Mouse (Mus musculus) megakaryocyte, adult 5-6 weeks (primary cell): ENCODE results near the gene 4933430I17Rik. TPM values are rescaled to one million over a fixed set of nuclear protein-coding genes. Genes with fewer than 3 reads are reported as not detected.

Experiments used
- ATAC-seq: 2 replicates; pipeline ENCODE4 v1.8.0; 2016; ENCODE audit warnings: mild to moderate bottlenecking, inconsistent platforms; ENCODE audit not compliant: poor library complexity, severe bottlenecking
- total RNA-seq, 2 experiments: library from RNA; stranded (forward) in 1 of 2; stranded (reverse) in 1 of 2; fragments of 153-499, 151-499 nt in 1 of 2; fragments of 221-1000, 200-1000 nt in 1 of 2; gene quantifications; 2 replicates each; pipeline versions ENCODE4 v1.2.3 to v1.2.4; 2015 to 2017

Gene 4933430I17Rik
- total RNA-seq, 2 experiments from 2014 or later, result 0.26 to 0.31 TPM

DNA sequence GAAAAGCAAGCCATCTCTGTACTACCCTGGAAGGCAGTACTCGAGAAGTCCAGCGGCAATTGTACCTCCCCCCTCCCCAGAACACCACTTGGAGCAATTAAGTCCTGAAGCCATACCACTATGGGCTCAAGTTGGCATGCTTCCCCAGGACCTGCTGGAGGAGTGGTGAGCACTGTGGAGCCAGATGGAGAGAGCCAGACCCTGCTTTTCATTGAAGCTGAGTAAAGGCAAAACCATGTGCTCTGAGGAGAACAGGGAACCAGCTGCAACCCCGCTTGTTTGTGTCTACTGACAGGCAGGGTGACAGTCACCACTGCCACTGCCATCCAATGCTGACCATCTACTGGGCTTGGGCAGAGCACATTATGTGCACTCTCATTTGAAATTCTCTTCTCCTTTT, 16.6 kb downstream of the 4933430I17Rik start:
- no peak for ATAC-seq

DNA sequence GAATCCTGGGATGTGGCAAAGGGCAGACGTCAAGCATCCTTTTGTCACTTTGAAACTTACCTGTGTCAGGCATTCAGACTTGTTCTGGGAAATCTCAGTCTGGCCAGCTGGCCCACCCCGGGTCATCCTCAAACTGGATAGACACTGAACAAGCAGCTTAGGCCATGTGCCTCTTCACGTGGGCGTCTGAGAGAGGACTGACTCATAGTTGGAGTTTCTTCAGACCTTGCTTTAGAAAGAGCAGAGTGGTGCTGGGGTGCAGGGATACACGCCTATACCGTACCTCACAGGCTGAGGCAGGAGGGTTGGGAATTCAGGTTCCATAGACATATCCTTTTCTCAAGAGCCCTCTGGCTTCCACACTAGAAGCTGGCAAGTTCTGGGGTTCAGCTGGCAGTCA, 18.6 kb downstream of the 4933430I17Rik start:
- ATAC-seq, result no peak

DNA sequence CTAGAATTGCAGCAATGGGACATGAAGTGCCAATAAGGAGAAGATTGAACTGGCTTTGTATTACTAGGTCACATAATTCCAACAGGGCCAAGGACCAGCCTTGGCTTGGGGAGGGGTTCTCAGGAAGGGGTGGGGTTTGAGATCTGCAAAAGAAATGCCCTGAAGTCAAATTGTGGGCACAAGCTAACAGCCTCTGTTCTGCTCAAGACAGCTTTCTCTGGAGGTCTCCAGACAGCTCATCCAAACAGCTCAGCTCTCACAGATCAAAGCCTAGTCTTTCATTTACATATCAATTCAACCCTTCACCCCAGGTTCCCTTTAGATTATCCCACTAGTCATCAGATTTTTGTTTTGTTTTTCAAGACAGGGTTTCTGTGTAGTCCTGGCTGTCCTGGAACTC, 19.6 kb downstream of the 4933430I17Rik start:
- no peak for ATAC-seq

DNA sequence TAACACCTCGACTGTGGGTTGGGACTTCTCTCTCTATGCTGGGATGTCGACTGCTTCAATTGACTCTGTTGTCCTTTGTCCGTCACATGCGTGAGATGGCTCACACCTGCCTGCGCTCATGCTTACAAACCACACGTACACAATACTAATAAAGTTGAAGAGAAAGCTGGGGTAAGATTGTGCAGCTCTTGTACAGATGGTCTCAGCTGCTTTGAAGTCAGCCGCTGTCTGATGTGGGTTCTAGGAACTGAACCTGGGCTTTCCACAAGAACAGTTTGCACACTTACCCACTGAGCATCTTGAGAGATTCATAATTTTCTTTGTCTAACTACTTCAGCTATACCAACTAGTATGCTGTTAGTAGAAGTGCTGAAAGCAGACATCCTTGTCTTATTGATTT, 26.8 kb downstream of the 4933430I17Rik start:
- ATAC-seq, result no peak

DNA sequence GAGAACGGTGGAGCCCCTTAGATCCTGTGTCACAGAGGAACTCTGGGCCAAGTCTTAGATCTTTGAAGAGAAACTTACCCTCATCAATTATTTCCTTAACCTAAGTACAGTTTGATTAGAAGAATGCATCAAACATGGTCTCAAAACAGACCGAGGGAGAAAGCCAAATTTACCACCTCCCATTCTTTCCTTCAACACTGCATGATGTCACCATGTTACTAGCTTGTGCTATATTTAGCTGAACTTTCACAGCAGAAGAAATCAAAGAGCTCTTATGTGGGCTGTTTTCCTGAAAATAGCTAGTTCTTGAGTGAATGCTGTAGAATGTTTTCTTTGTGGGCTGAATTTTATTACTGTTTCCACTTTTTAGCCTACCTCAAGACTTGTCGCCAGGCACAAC, 32.3 kb downstream of the 4933430I17Rik start:
- ATAC-seq, result no peak

DNA sequence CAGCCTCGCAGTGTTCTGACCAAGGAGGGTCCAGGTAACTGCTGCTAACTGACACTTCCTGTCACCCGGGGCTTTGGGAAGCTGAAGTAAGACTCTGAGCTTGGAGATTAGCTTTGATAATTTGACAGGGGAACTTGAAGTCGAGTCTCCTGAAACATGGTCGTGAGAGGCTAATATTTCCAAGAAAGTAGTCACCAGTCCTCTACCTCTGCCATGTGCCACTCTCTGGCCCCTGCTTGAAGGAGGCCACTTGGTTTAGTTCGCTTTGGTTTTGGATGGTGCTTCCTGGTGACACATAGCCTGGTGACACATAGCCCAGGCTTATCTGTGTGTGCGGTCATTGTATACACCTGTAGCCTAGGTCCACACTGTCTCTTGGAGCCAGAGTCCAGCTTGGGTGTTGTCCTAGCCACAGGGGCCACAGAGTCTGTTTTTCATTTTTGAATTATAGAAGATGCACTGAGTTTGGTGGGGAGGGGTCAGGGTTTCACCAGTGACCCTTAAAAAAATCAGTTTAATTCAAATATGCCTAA, 34.7 kb downstream of the 4933430I17Rik start, which contains the start of gene Rgs3:
TSS of gene Rgs3 (plus strand) at position 51 of the 533 bp plus-strand sequence.
- ATAC-seq, result no peak

DNA sequence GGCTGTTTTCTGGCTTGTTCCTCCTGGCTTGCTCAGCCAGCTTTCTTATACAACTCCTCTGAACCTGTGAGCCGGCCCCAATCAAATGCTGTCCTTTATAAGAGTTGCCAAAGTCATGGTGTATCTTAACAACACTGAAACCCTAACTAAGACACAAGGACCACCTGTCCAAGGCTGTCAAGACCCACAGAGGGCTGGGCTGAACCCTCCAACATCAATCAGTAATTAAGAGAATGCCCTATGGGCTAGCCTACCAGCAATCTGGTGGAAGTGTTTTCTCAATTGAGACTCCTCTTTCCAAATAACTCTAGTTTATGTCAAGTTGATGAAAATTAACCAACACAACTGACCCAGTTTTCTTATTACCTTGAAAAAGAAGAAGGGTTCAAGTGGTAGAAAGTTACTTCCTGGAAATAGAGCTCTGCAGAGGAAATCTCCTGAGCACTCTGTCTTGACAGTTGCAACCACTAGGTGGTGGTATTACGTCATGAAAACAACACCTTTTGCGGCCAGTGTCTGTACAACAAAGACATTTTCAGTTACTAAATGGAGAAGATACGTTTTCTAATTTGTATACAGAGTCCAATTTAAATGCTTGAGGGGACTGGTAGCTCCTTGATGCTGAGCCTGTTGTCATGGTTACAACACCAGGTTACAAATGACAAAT, 35.9 kb downstream of the 4933430I17Rik start:
- ATAC-seq, result peak; percentile 97

DNA sequence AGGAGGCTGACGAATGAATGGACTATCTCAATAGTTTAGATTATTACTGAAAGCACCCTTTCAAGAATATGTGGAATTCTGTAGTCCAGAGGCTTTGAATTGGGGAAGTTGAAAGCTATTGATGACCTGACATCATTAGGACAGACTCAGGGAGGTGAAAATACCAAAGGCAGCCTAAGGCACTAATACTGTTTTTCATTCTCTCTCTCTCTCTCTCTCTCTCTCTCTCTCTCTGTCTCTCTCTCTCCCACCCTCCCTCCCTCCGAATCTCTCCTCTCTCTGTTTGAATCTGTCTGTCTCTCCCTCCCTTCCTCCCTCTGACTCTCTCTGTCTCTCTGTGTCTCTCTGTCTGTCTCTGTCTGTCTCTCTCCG, 36.4 kb downstream of the 4933430I17Rik start:
- peak; percentile 19; the same call in 1 of the 2 replicates for ATAC-seq

DNA sequence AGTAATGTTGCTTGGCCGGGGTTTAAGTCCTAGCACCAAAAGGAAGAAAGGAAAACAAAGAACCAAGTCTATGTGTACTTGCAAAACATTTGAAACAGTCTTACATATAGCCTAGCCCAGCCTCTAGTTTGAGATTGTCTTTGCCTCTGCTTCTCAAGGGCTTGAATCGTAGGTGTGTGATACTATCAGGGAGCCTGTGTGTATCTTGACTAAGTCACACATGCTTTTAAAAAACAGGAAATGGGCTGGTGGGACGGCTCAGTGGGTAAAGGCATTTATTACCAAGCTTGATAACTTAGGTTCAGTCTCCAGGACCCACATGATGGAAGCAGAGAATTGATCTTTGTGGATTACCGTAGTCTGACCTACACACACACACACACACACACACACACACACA, 36.8 kb downstream of the 4933430I17Rik start:
- 0 out of 2 replicates have a peak, but pooled peaks have one; percentile 31 for ATAC-seq

DNA sequence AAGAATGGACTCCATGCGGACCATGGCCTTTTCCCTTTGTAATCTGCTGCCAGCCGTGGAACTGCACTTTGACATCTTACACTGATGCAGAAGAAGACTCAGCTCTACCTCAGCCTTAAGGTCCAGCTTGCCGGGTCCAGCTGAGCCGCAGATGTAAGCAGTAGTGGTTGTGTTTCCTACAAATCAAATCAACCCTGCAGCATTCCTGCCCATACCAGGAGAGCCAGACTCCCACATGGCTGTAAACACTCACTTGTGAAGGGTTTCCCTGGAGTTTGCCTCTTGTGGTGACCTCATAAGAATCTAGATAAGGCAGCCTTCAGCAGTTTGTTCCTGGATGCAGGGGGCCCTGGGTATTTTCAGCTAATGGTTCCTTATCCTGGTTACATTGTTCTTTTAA, 41.4 kb downstream of the 4933430I17Rik start:
- ATAC-seq, result no peak

DNA sequence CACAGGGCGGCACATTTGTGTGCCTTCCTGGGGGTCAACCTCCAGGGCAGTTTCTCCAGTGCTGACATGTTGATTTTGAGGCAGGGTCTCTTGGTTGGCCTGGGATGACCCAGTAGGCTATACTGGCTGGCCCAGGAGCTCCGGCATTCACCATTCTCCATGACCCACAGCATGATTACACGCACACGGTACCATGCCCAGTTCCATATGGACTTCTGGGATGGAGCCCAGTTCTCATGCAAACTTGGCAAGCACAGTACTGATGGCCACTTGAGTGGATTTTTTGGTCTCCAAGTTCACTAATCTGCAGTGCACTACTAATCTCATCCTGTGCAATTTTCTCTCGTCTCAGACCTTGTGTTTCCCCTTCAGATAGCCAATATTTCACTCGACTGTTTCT, 42.5 kb downstream of the 4933430I17Rik start:
- ATAC-seq, result no peak

DNA sequence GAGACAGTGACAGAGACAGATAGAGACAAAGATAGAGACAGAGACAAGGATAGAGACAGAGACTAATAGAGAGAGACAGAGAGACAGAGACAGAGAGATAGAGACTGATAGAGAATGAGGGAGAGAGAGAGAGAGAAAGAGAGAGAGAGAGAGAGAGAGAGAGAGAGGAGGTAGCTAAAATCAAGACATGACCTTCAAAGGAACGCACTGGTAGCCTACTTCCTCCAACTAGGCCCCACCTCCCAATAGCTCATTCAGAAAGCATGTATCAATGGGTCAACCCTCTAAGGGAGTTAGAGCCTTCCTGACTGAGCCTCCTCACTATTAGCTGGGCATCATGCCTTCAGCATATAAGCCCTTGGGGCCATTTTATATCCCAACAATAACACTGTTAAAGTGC, 43.2 kb downstream of the 4933430I17Rik start:
- no peak for ATAC-seq

DNA sequence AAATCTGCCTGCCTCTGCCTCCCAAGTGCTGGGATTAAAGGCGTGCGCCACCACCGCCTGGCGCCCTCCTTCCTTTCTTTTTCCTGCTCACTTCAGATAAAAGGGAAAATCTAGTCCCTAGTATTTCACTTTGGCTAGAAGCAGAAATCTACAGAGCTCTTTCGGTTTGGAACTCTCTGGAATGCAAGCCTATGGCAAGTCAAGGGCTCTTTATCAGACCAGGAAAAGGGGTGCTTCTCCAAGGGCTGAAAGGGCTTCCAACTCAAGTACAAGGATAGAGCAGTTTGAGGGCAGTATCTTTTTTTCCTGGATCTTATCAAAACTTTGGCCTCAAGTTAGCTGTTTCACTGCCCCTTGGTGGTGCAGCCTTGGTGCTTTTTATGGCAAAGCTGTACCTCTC, 44.4 kb downstream of the 4933430I17Rik start:
- no peak for ATAC-seq

DNA sequence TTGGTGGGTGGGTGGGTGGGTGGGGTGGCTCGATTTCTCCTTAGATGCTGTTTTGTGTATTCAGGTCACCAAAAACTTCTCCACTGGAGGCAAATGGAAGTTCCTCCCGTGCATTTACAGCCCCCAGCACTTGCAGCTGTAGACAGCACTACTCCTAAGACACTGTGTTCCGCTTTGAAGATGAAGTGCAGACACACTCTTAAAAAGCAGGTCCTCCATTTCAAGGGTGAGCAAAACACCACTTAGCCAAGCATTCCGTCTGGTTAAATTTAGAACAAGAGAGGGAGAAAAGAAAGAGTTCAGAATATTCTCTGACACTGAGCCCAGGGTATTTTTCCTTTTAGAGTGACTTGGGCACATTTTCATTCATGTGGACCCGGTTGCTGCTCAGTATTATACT, 44.9 kb downstream of the 4933430I17Rik start:
- ATAC-seq, result no peak

DNA sequence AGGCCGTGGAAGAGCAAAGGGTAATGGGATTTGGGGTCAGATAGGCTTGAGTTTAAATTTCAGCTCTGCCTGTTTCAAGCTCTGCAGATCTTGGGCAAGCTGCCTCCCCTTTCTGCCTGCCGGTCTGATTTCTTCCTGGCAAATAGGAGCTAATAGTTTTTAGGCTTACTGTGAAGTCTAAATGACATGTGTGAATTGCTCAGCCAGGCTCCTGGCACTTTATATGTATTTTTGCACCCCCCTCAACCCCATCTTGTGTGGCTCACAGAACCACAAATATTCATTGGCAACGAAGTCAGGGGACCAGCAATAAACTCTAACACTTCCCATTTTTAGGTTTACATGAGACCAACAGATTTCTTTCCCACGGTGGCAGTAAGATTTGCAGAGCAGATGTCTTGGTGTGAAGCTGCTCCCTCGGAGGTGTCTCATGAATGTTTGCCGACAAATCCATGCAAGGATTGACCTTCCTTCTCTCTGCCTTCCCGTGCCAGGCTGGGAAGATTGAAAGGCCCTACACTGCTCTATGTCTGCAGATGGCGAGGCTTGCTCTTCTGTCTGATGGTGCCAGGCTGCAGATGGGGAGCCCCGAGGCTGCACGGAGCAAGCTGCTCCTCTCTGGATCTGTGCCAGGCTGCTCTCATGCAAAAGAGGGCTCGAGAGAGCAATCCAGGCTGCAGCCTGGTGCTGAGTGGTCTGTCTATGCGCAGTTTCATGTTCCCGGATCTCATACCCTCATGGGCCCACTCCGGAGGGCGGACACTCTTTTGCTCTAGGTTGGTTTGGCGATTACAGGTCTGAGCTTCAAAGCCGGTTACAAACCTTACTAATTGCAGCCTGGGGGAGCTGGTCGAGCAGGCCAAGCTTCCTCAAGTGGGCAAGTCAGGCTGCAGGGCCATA, 57.4 kb downstream of the 4933430I17Rik start:
- peak; percentile 15; the same call in 1 of the 2 replicates for ATAC-seq

DNA sequence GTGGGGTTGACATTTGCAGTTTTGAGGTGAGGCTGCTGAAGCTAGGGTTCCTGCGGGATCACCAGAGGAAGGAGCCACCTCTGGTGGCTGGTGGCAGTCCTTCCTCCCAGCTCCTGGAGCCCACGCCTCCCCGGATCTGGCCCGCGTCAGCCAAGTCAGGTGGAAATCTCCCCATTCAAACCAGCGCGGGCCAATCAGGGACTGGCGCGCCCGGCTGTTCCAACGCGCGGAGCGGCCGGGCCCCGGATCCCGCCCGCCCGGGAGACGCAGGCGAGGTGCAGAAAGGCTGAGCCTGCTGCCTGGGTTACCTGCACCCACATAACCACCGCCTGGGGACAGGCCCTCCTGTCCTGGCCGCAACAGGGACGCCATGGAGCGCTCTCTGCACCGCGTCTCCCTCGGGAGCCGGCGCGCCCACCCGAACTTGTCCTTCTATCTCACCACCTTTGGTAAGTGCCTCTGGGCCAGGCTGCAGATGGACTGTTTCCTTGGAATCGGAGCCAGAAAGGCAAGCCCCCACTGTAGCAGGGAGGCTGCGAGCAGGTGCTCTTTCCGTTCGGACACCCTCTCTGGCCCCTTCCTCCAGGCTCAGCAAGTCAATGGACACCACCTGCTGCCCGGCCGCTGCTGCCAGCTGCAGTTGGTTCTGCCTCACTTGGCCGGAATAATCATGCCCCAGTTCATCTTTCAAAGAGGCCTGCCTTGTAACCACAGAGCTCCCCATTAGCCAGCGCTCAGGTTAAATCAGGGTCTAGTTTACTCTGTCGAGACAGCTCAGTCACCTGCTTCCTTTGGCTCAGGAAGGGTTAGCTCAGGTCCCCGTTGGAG, 58.3 kb downstream of the 4933430I17Rik start:
- ATAC-seq, result peak; percentile 43

DNA sequence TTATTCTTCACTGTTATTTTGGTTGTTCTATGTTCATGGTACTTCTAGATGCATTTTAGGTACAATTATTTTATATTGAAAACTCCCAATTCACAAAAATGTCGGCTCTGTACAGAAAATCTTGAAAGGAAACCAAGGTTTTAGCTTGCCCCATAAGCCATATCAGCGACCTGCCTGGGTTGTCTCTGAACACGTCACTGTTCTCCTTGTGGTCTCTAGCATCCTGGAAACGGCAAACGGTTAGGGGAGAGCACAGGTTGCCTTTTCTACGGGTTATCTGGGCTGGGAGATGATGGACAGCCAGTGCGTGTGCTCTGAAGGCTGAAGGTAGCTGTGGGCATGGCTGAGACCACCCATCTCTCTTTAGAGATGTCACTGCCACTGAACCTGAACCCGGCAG, 61.9 kb downstream of the 4933430I17Rik start:
- ATAC-seq, result no peak

DNA sequence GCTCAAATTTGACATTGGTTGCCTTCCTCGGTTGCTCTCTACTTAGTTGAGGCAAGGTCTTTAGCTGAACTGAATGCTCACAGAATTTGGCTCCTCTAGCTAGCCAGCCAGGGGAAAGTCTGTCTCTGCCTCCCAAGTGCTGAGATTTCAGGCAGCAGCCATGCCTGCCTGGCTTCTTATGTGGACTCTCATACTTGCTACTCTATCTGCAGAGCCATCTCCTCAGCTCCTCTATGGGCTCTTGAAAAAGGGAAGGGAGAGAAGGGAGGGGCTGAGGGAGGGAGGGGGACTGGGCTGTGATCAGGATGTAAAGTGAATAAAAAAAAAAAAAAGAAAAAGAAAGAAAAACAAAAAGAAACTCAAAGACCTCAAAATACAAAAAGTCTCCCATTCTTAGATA, 65.7 kb downstream of the 4933430I17Rik start:
- no peak for ATAC-seq

DNA sequence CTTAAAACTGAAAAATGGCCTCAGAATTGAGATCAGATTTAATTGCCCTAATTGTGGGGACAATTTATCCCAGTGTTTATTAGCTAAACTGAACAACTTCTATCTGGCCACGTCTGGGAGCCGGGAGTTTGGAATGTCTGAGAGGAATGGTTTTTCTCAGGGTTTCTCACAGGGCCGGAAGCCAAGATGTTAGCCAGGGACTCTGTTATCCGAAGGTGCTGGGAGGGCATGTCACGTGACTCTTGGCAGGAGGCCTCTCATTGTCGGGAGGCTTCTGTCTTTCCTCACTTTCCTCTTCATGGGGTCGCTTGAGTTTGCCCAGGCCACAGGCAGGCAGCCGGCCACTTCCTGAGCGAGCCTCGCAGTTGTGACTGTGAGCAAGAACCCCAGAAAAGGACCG, 66.2 kb downstream of the 4933430I17Rik start:
- ATAC-seq, result no peak

DNA sequence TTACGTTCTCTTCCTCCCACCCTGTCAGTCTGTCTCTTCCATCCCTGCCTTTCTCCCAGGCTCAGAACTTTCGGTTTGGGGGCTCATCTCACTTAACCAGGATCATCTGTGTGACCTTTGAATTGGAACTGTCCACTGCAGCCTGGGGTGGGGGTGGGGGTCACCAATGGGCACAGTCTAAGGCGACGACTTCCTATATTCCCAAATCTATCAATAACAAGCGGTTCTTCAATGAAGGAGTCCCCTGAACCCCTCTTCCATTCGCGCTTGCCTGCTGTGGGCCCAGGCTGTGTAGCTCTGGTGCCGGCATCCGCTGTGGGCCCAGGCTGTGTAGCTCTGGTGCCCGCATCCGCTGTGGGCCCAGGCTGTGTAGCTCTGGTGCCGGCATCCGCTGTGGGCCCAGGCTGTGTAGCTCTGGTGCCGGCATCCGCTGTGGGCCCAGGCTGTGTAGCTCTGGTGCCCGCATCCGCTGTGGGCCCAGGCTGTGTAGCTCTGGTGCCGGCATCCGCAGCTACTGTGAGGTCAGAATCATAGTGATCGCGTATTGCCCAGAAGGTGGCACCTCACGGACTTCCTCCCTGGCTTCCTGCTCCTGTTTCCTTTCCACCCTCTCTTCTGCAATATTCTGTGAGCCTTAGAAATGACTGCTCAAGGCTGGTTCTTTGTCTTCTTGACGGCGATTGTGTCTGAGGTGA, 68.5 kb downstream of the 4933430I17Rik start:
- peak; percentile 93 for ATAC-seq
